Mouse (Mus musculus): ENCODE results near the gene Pa2g4. TPM values are rescaled to one million over a fixed set of nuclear protein-coding genes. Genes with fewer than 3 reads are reported as not detected.

Pa2g4 gene
- polyA plus RNA-seq, 1 experiment from 2014 or later = 194 TPM

DNA sequence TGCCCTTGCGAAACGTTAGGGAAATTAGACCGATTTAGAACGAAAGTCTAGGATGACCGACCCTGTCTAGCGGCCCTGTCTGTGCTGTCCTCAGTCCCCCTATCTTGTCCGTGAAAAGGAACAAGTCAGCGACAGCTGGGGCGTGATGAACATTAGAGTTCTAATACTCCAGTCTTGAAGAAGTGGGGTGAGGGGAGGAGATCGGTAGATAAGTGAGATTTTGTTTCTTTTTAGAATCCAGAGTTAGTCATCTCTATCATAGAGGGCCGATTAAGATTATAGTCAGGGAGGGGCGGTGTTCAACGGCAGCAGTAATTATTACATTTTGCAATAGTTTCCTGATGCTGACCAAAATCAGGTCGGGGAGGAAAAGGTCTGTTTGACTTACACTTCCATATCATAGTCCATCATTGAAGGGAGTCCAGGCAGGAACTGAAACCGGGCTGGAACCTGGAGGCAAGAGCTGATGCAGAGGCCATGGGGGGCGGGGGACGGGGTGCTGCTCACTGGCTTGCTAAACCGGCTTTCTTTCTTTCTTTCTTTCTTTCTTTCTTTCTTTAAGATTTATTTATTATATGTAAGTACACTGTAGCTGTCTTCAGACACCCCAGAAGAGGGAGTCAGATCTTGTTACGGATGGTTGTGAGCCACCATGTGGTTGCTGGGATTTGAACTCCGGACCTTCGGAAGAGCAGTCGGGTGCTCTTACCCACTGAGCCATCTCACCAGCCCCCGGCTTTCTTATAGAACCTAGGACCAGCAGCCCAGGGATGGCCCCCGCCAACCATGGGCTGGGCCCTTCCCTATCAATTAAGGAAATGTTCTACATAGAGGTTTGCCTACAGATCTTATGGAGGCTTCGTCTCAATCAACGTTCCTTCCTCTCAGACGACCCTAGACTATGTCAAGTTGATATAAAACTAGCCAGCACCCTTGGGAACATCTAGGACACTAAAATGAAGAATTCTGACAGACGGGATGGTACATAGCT lies 39.1 kb downstream of the Pa2g4 start:
- Histone ChIP-seq H3K9me3 (no peaks in the 10 kb centered on the region), H3K4me2 (peak overlapping the region; percentile 99), H3K36me3 (no peaks in the 10 kb centered on the region), H3K27me3 (0 out of 2 replicates have a peak, but pooled peaks cover 3% of the 10 kb centered on the region), H3K4me1 (peaks cover 15% of the 10 kb centered on the region), H3K9ac (peak overlapping the region; percentile 30), H3K27ac (peak overlapping the region; percentile 60; the same call in 1 of the 2 replicates), H3K4me3 (peak overlapping the region; percentile 80)
- no peak for ATAC-seq (ENCODE audit: borderline replicate concordance, extremely low read depth, low FRiP score, low TSS enrichment)
- 27% methylated on average over 28 of the region's 28 CpGs for WGBS

DNA sequence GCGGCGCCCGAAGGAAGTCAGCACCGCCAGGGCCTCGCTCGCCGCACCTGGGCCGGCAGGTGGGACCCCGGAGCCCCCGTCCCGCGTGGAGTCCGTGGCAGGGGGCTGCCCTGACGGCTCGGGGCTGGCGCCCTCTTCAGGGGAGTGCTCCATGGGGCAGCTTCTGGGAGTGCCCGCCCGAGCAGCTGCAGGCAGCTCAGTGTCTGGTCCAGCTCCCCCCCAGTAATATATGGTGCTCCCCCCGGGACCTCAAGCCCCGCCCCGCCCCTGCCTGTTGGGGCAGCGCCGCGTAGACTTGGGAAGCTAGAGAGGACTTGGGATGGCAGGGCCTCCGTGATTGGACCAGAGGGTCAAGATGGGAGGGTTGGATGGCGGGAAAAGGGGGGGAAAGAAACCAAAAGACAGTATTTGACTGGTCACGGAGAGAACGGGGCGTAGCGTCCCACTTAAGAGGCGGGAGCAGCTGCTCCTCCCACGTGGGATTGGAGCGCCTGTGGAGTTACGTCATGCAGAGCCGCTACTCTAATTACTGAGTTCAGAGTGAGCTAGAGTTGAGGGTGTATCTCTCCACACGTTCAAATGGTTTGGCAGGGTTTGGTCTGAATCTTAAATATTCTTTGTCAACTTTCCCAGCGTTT lies 40.0 kb downstream of the Pa2g4 start, which contains the start of gene Esyt1:
Gene Esyt1, minus strand, starts transcription at position 201 of the 638 bp plus-strand sequence.
- H3K4me2 ChIP-seq = peak within 1 kb of the TSS; percentile 99
- H3K27me3 ChIP-seq = 0 out of 2 replicates have a peak, but pooled peaks cover 3% of the 10 kb centered on the region
- peak within 1 kb of the TSS; percentile 80 for H3K4me3 ChIP-seq
- peak within 1 kb of the TSS; percentile 76 for H3K9ac ChIP-seq
- H3K9me3 ChIP-seq = no peaks in the 10 kb centered on the region
- under 1% methylated on average over 37 of the region's 37 CpGs for WGBS
- peak; percentile 98 for ATAC-seq (ENCODE audit: borderline replicate concordance, extremely low read depth, low FRiP score, low TSS enrichment)
- H3K27ac ChIP-seq = peak within 1 kb of the TSS; percentile 78
- peaks cover 15% of the 10 kb centered on the region for H3K4me1 ChIP-seq
- no peaks in the 10 kb centered on the region for H3K36me3 ChIP-seq

DNA sequence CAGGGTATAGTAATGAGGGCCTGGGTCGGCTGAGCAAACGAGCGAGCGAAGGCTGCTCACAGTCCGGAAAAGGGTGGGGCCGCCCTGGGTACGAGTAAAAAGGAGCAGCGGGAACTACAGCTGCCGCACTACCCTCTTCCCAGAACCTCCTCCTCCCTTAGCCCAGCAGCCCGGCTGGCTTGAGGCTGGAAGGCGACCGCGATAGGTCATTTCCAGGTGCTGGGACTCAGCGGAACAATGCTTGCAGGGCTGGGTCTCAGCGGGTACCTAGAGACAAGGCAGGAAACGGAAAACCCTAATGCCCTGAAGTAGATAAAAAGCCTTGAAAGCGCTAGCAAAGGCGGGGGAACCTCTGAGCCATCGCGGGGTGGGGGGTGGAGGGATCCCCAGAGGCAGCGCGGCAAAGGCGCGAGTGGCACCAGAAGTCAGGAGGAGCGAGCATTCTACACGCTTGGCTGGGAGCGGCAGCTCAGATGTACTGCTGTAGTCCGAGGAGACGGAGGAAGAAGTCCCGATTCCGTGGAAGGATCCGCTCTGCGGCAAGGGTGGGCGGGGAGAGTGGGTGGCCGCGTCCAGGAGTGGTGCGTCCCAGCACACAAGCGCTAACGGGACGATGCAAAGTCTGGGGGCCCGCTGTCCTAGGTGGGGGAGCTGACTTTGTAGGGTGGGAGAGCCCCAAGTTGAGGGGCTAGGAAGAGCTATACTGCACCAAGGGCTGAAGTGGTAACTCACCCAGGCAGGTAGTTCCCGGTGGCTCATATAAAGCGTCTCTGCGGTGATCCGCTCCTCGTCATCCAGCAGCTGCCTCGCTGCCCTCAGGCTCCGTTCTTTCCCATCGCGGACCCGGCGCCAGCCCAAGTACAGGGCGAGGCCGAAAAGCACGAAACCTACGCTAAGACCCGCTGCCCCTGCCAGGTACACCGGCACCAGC lies 40.8 kb downstream of the Pa2g4 start:
- H3K9me3 ChIP-seq = no peaks in the 10 kb centered on the region
- H3K4me1 ChIP-seq = peaks cover 15% of the 10 kb centered on the region
- WGBS = under 1% methylated on average over 58 of the region's 58 CpGs

DNA sequence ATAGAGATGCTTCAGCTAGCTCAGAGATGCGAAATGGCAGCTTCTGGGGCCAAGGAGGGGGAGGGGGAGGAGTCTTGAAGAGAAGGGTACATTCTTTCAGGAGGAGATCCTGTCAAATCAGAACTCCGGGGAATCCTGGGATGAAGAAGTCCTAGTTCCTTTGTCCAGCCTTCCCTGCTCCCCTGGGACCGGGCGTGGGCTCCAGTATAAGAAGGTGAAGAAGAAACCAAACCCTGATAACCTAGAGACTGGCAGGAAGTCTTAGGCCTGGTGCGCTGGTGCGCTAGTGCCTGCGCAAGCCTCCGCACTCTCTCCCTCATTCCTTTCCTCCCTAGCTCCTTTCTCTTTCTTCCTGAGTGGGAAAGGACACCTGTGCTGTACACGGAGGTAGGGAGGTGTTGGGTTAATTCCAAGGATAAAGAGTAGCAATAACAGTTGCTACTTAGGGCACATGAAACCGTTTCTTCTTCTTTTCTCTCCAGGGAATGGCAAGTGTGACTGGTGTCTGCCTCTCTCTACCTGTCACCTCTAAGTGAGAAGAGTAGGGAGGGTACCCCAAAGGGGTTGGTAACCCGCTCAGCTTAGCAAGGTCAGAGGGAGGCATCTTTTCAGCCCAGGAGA lies 41.6 kb downstream of the Pa2g4 start:
- Histone ChIP-seq H3K36me3 (0 out of 2 replicates have a peak, but pooled peaks cover 3% of the 10 kb centered on the region), H3K4me3 (peak overlapping the region; percentile 80), H3K27ac (peak overlapping the region; percentile 37; the same call in 1 of the 2 replicates), H3K9me3 (no peaks in the 10 kb centered on the region), H3K9ac (peak overlapping the region; percentile 76), H3K4me2 (peak overlapping the region; percentile 99), H3K27me3 (0 out of 2 replicates have a peak, but pooled peaks cover 3% of the 10 kb centered on the region), H3K4me1 (peaks cover 15% of the 10 kb centered on the region)
- ATAC-seq (ENCODE audit: borderline replicate concordance, extremely low read depth, low FRiP score, low TSS enrichment) = no peak
- 20% methylated on average over 11 of the region's 11 CpGs for WGBS

More for the DNA sequence above, 40.8 kb downstream of the Pa2g4 start:
- Histone ChIP-seq H3K27ac (peak overlapping the region; percentile 78), H3K27me3 (0 out of 2 replicates have a peak, but pooled peaks cover 3% of the 10 kb centered on the region), H3K36me3 (no peaks in the 10 kb centered on the region), H3K4me3 (peak overlapping the region; percentile 80), H3K4me2 (peak overlapping the region; percentile 99), H3K9ac (peak overlapping the region; percentile 76)
- ATAC-seq (ENCODE audit: borderline replicate concordance, extremely low read depth, low FRiP score, low TSS enrichment) = peak; percentile 36

DNA sequence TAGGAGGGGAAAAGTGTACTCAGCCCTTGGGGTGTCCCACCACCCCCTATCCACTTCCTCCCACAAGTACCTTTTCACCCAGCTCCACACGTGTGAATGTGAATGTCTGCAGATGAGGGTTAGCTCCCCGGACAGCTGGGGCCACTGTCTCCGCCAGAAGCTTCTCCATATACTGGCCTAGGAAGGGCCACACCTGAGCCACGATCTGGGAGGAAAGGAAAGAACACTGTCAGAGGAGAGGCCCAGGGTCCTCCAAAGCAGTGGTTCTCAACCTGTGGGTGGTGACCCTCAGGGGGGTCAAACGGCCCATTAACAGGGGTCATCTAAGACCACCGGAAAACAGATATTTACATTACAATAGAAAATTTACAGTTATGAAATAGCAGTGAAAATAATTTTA lies 43.4 kb downstream of the Pa2g4 start:
- Histone ChIP-seq H3K4me1 (peaks cover 15% of the 10 kb centered on the region), H3K9ac (no peak overlapping the region), H3K4me2 (no peak overlapping the region), H3K36me3 (peaks cover 13% of the 10 kb centered on the region; the same call in 1 of the 2 replicates), H3K4me3 (no peak overlapping the region), H3K27ac (no peak overlapping the region), H3K9me3 (no peaks in the 10 kb centered on the region), H3K27me3 (peaks cover 7% of the 10 kb centered on the region)
- no peak for ATAC-seq (ENCODE audit: borderline replicate concordance, extremely low read depth, low FRiP score, low TSS enrichment)
- 66% methylated on average over 6 of the region's 6 CpGs for WGBS

DNA sequence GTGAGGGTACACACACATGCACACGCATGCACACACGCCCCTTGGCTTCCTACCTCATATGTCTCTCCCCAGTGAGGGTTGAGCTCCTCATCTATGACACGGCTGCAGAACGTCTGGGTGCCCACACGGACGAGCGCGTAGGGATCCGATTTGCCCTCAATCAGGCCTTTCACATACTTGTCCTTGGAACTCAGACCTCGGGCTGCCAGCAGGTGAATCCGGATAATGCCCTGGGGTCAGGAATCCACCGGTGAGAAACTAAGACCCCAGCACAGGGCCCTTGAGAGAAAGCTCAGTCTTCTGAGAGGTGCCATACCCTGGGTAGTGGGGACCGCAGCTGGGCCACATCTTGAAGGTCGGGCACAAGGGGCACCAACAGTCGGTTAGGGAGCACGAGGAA lies 45.2 kb downstream of the Pa2g4 start:
- 85% methylated on average over 16 of the region's 16 CpGs for WGBS
- H3K36me3 ChIP-seq = peaks cover 19% of the 10 kb centered on the region; the same call in 1 of the 2 replicates
- peaks cover 7% of the 10 kb centered on the region for H3K27me3 ChIP-seq
- no peak overlapping the region for H3K27ac ChIP-seq
- no peak for ATAC-seq (ENCODE audit: borderline replicate concordance, extremely low read depth, low FRiP score, low TSS enrichment)
- H3K9me3 ChIP-seq = no peaks in the 10 kb centered on the region
- H3K4me1 ChIP-seq = peaks cover 10% of the 10 kb centered on the region
- no peak overlapping the region for H3K4me3 ChIP-seq
- no peak overlapping the region for H3K9ac ChIP-seq
- H3K4me2 ChIP-seq = no peak overlapping the region

DNA sequence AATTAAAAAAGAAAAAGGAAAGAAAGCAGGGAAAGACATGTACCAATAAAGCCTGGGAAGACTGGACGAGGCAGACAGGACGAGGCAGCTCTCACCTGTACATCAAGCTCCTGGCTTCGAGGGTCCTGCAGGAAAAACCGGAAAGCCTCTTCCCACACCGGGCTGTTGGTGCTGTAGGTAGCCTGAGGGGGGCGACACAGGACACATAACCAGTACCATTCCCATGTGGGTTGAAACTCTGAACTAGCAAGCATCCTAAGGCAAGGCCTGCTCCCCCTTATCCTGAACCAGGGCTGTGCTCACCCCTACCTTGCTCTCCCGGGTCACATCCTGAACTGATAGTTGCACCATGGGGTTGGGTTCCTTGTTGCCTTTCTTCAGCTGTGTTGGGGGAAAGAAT lies 47.0 kb downstream of the Pa2g4 start:
- H3K4me2 ChIP-seq = no peak overlapping the region
- ATAC-seq (ENCODE audit: borderline replicate concordance, extremely low read depth, low FRiP score, low TSS enrichment) = no peak
- H3K27me3 ChIP-seq = peaks cover 4% of the 10 kb centered on the region
- WGBS = 68% methylated on average over 7 of the region's 7 CpGs
- H3K9me3 ChIP-seq = no peaks in the 10 kb centered on the region
- no peak overlapping the region for H3K9ac ChIP-seq
- H3K4me3 ChIP-seq = no peak overlapping the region
- H3K36me3 ChIP-seq = peaks cover 22% of the 10 kb centered on the region; the same call in 1 of the 2 replicates
- peaks cover under 1% of the 10 kb centered on the region; the same call in 1 of the 2 replicates for H3K4me1 ChIP-seq
- H3K27ac ChIP-seq = no peak overlapping the region

DNA sequence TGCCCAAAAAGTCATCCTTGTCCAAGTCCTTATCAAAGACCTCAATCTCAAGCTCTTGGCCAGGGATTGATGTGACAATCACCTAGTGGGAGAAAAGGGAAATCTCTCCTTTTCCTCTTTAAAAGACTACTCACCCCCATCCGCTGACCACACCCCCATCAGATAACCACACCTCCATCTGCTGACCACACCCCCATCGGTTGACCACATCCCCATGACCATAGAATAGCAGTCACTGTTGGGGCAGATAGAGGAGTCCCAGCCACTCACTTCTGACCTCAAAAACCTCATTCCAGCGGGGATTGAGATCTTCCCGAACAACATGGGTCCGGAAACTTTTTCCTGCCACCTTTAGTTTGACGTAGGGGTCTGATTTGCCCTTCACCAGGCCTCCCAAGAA lies 49.1 kb downstream of the Pa2g4 start:
- Histone ChIP-seq H3K36me3 (peaks cover 32% of the 10 kb centered on the region), H3K4me3 (no peak overlapping the region), H3K27me3 (peaks cover 4% of the 10 kb centered on the region), H3K4me1 (no peaks in the 10 kb centered on the region), H3K27ac (no peak overlapping the region), H3K9me3 (no peaks in the 10 kb centered on the region), H3K4me2 (no peak overlapping the region), H3K9ac (no peak overlapping the region)
- WGBS = 32% methylated on average over 6 of the region's 6 CpGs
- ATAC-seq (ENCODE audit: borderline replicate concordance, extremely low read depth, low FRiP score, low TSS enrichment) = no peak

DNA sequence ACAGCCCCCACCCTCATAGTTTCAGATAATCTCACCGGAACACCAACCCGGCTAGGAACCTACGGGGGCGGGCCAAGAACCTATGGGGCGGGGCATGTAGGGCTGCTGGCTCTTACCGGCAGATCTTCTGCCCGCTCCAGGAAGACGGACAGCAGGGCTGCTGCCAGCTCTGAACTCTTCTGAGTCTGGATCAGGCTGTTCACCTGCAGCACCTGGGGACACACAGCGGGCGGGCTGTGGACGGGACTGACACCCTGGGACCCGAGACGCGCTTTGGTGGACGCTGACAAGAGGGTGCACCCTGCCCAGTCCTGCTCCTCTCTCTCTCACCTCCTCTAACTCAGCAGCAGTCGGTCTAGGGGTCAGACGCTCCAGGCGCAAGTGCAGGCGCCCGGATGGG lies 49.8 kb downstream of the Pa2g4 start:
- no peak for ATAC-seq (ENCODE audit: borderline replicate concordance, extremely low read depth, low FRiP score, low TSS enrichment)
- no peak overlapping the region for H3K9ac ChIP-seq
- WGBS = 29% methylated on average over 20 of the region's 20 CpGs

DNA sequence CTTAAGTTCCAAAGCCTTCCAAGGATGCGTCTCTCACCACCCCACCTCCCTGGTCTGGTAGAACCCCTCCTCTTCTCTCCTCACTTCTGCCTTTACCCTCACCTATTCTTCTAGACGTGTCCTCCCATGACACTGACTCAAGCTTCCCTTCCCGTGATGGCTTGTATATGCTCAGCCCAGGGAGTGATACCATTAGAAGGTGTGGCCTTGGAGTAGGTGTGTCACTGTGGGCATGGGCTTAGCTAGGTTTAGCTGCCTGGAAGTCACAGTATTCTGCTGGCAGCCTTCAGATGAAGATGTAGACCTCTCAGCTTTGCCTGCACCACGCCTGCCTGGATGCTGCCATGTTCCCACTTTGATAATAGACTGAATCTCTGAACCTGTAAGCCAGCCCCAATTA lies 50.7 kb downstream of the Pa2g4 start:
- H3K27ac ChIP-seq = no peak overlapping the region
- peaks cover 43% of the 10 kb centered on the region for H3K36me3 ChIP-seq
- H3K4me3 ChIP-seq = no peak overlapping the region
- H3K4me1 ChIP-seq = peaks cover 5% of the 10 kb centered on the region
- no peaks in the 10 kb centered on the region for H3K9me3 ChIP-seq
- no peak overlapping the region for H3K9ac ChIP-seq
- H3K27me3 ChIP-seq = peaks cover 4% of the 10 kb centered on the region
- H3K4me2 ChIP-seq = no peak overlapping the region
- no peak for ATAC-seq (ENCODE audit: borderline replicate concordance, extremely low read depth, low FRiP score, low TSS enrichment)
- 84% methylated on average over 4 of the region's 4 CpGs for WGBS

More for the DNA sequence above, 49.8 kb downstream of the Pa2g4 start:
- Histone ChIP-seq H3K9me3 (no peaks in the 10 kb centered on the region), H3K4me1 (no peaks in the 10 kb centered on the region), H3K4me2 (no peak overlapping the region; the same call in 1 of the 2 replicates), H3K36me3 (peaks cover 37% of the 10 kb centered on the region), H3K27ac (no peak overlapping the region), H3K4me3 (no peak overlapping the region), H3K27me3 (peaks cover 4% of the 10 kb centered on the region)

Data from lung, embryonic 15.5 days (tissue).